Mouse (Mus musculus): ENCODE data around the gene Dapk1.

DNA sequence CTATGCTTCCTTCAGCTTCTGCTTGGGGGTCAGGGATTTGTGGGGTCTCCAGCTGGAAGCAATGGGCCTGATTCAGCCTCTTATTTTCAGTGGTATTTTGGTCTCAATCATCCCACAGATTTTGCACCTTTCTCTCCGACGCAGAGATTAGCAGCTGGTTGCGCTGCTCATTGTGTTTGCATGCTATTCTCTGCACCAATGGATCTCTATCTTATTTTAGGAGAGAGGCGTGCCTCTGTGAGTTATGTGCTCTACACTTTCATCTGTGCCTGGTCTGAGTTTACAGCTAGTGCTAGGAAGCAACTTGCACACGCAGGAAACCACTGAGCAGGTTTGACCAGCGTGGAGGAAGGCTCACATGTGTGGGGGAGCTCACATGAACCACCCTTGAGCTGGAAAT lies 37.4 kb upstream of the Dapk1 start:
- TF ChIP-seq POLR2A (IDR thresholded peaks at IDR 0.05; ENCODE audit: insufficient read depth, low read length) (no peak), CTCF (IDR thresholded peaks at IDR 0.05; ENCODE audit: low read depth, low read length) (no peak), EP300 (IDR thresholded peaks at IDR 0.05; ENCODE audit: insufficient read depth, low read depth, low read length) (no peak)

Data from ES-Bruce4 (cell line).